Mouse (Mus musculus) kidney, embryonic 14.5 days (tissue): ENCODE measurements around the gene Wfdc12. TPM values are rescaled to one million over a fixed set of nuclear protein-coding genes. Genes with fewer than 3 reads are reported as not detected.

Experiments
- ATAC-seq: fragments of 200-750 bp; cut with Nextera tagmentation; 2 replicates; pipeline ENCODE4 v1.8.0; 2017; ENCODE audit warnings: moderate number of reproducible peaks, mild to moderate bottlenecking, moderate TSS enrichment, moderate library complexity; ENCODE audit not compliant: low FRiP score, low TSS enrichment
- H3K27ac ChIP-seq: fragments of 300-500 bp; sonication (generic); 2 replicates; pipeline ENCODE4 v1.5.1; 2014; ENCODE audit warnings: low read depth, mild to moderate bottlenecking, low read length, moderate library complexity, mixed read lengths
- H3K27me3 ChIP-seq: fragments of 300-500 bp; sonication (generic); 2 replicates; pipeline ENCODE4 v1.6.1; 2014; ENCODE audit warnings: mild to moderate bottlenecking, low read length; ENCODE audit not compliant: control insufficient read depth, insufficient read depth
- H3K36me3 ChIP-seq: fragments of 300-500 bp; sonication (generic); 2 replicates; pipeline ENCODE4 v1.6.1; 2014; ENCODE audit warnings: low read length, mixed read lengths; ENCODE audit not compliant: control insufficient read depth, insufficient read depth
- H3K4me1 ChIP-seq: fragments of 300-500 bp; sonication (generic); 2 replicates; pipeline ENCODE4 v1.6.1; 2014; ENCODE audit warnings: low read length, mixed read lengths; ENCODE audit not compliant: control insufficient read depth, insufficient read depth
- H3K4me2 ChIP-seq: fragments of 300-500 bp; sonication (generic); replicated peaks from 2 replicates; pipeline ENCODE4 v1.6.1; 2014; ENCODE audit warnings: low read depth, mild to moderate bottlenecking, low read length
- H3K4me3 ChIP-seq: fragments of 300-500 bp; sonication (generic); 2 replicates; pipeline ENCODE4 v1.5.1; 2014; ENCODE audit warnings: mild to moderate bottlenecking, low read length
- H3K9ac ChIP-seq: fragments of 300-500 bp; sonication (generic); 2 replicates; pipeline ENCODE4 v1.6.1; 2014; ENCODE audit warnings: low read depth, mild to moderate bottlenecking, low read length, moderate library complexity
- H3K9me3 ChIP-seq: fragments of 300-500 bp; sonication (generic); 2 replicates; pipeline ENCODE4 v1.6.1; 2016; ENCODE audit warnings: low read length; ENCODE audit not compliant: control insufficient read depth
- WGBS: fragments of 180-500 bp; shearing (Covaris S2); extraction: QIAGEN DNeasy Blood & Tissue Kit; methylation state at CpG from one replicate; pipeline ENCODE4 v1.1.7; 2014; 5-methylcytosine and 5-hydroxymethylcytosine counted together
- polyA plus RNA-seq: library from polyadenylated mRNA; unstranded; fragments of >200 nt; fragmentation: Nextera tagmentation; extraction: Ambion mirVana; gene quantifications from 2 replicates; pipeline ENCODE4 v1.2.1, GENCODE M21; 2014

Wfdc12 gene
- polyA plus RNA-seq, 1 experiment from 2014 or later: not detected

- H3K36me3 ChIP-seq: no peaks in the 10 kb centered on the region
- H3K9ac ChIP-seq: peak overlapping the region; percentile 37; the same call in 1 of the 2 replicates
- peak; percentile 67; the same call in 1 of the 2 replicates for ATAC-seq
- H3K27ac ChIP-seq: no peak overlapping the region
- peak overlapping the region; percentile 35 for H3K4me3 ChIP-seq
- H3K9me3 ChIP-seq: no peaks in the 10 kb centered on the region
- H3K27me3 ChIP-seq: peaks cover 68% of the 10 kb centered on the region
- peak overlapping the region; percentile 58 for H3K4me2 ChIP-seq
- WGBS: 10% methylated on average over 42 of the region's 42 CpGs
- peaks cover 9% of the 10 kb centered on the region; the same call in 1 of the 2 replicates for H3K4me1 ChIP-seq
Measured at GRCm38 (mm10) chr2:164168571-164168946, 21.8 kb downstream of the Wfdc12 start.

GRCm38 (mm10) chr2:164167752-164168570 lies 22.4 kb downstream of the Wfdc12 start:
- Histone ChIP-seq H3K27me3 (peaks cover 63% of the 10 kb centered on the region), H3K4me2 (peak overlapping the region; percentile 58), H3K4me1 (peaks cover 9% of the 10 kb centered on the region; the same call in 1 of the 2 replicates), H3K9ac (peak overlapping the region; percentile 37), H3K9me3 (no peaks in the 10 kb centered on the region), H3K27ac (no peak overlapping the region), H3K36me3 (no peaks in the 10 kb centered on the region), H3K4me3 (peak overlapping the region; percentile 35)
- WGBS: 13% methylated on average over 88 of the region's 90 CpGs
- peak; percentile 47; the same call in 1 of the 2 replicates for ATAC-seq

- H3K4me2 ChIP-seq: no peak overlapping the region
- no peaks in the 10 kb centered on the region for H3K9me3 ChIP-seq
- no peak overlapping the region for H3K4me3 ChIP-seq
- H3K27ac ChIP-seq: no peak overlapping the region
- ATAC-seq: no peak
- H3K4me1 ChIP-seq: 0 out of 2 replicates have a peak, but pooled peaks cover 7% of the 10 kb centered on the region
- 87% methylated on average over 5 of the region's 5 CpGs for WGBS
- H3K9ac ChIP-seq: no peak overlapping the region
- no peaks in the 10 kb centered on the region for H3K36me3 ChIP-seq
- H3K27me3 ChIP-seq: peaks cover 45% of the 10 kb centered on the region
Measured at GRCm38 (mm10) chr2:164164941-164165340, 25.5 kb downstream of the Wfdc12 start.

- Histone ChIP-seq H3K9ac (no peak overlapping the region), H3K27me3 (peaks cover 12% of the 10 kb centered on the region), H3K4me1 (no peaks in the 10 kb centered on the region), H3K4me2 (no peak overlapping the region), H3K4me3 (no peak overlapping the region), H3K36me3 (peaks cover 3% of the 10 kb centered on the region; the same call in 1 of the 2 replicates), H3K27ac (no peak overlapping the region), H3K9me3 (no peaks in the 10 kb centered on the region)
- no peak for ATAC-seq
- WGBS: 70% methylated on average over 11 of the region's 11 CpGs
Measured at GRCm38 (mm10) chr2:164161515-164162055, 28.8 kb downstream of the Wfdc12 start.

GRCm38 (mm10) chr2:164158838-164159237 lies 31.6 kb downstream of the Wfdc12 start:
- no peak overlapping the region for H3K4me3 ChIP-seq
- no peaks in the 10 kb centered on the region for H3K9me3 ChIP-seq
- H3K27ac ChIP-seq: no peak overlapping the region
- H3K4me1 ChIP-seq: no peaks in the 10 kb centered on the region
- WGBS: 65% methylated on average over 2 of the region's 2 CpGs
- H3K9ac ChIP-seq: no peak overlapping the region
- no peaks in the 10 kb centered on the region for H3K27me3 ChIP-seq
- H3K4me2 ChIP-seq: no peak overlapping the region
- no peak for ATAC-seq
- peaks cover 3% of the 10 kb centered on the region; the same call in 1 of the 2 replicates for H3K36me3 ChIP-seq

- Histone ChIP-seq H3K4me2 (no peak overlapping the region), H3K9me3 (no peaks in the 10 kb centered on the region), H3K36me3 (peaks cover 26% of the 10 kb centered on the region), H3K4me1 (no peaks in the 10 kb centered on the region), H3K9ac (no peak overlapping the region), H3K4me3 (no peak overlapping the region), H3K27ac (no peak overlapping the region), H3K27me3 (no peaks in the 10 kb centered on the region)
- ATAC-seq: no peak
- 86% methylated on average over 7 of the region's 7 CpGs for WGBS
Measured at GRCm38 (mm10) chr2:164156158-164156557, 34.2 kb downstream of the Wfdc12 start.

- WGBS: 89% methylated on average over 10 of the region's 10 CpGs
- no peak overlapping the region for H3K27ac ChIP-seq
- no peak overlapping the region for H3K9ac ChIP-seq
- no peak overlapping the region for H3K4me2 ChIP-seq
- H3K27me3 ChIP-seq: no peaks in the 10 kb centered on the region
- no peaks in the 10 kb centered on the region for H3K4me1 ChIP-seq
- peaks cover 26% of the 10 kb centered on the region for H3K36me3 ChIP-seq
- H3K9me3 ChIP-seq: no peaks in the 10 kb centered on the region
- H3K4me3 ChIP-seq: no peak overlapping the region
- no peak for ATAC-seq
Measured at GRCm38 (mm10) chr2:164154007-164154406, 36.4 kb downstream of the Wfdc12 start.

- Histone ChIP-seq H3K36me3 (peaks cover 26% of the 10 kb centered on the region), H3K27ac (no peak overlapping the region), H3K4me2 (no peak overlapping the region), H3K4me3 (no peak overlapping the region), H3K9me3 (no peaks in the 10 kb centered on the region), H3K9ac (no peak overlapping the region), H3K4me1 (no peaks in the 10 kb centered on the region), H3K27me3 (no peaks in the 10 kb centered on the region)
- 94% methylated on average over 11 of the region's 11 CpGs for WGBS
- no peak for ATAC-seq
Measured at GRCm38 (mm10) chr2:164152341-164152740, 38.1 kb downstream of the Wfdc12 start.
